Mouse (Mus musculus): ENCODE data around the gene Itpk1.

Gene Itpk1

GRCm38 (mm10) chr12:102704457-102705198 is at the start of gene Itpk1:
Gene Itpk1, minus strand, starts transcription at chr12:102704930.
- peak; percentile 77 for DNase-seq (ENCODE audit: low read depth, low spot score)

GRCm38 (mm10) chr12:102748256-102748655 is 43.5 kb upstream of the Itpk1 start:
- no peak for DNase-seq (ENCODE audit: low read depth, low spot score)

GRCm38 (mm10) chr12:102744839-102745238 is 40.1 kb upstream of the Itpk1 start:
- DNase-seq (ENCODE audit: low read depth, low spot score), result no peak

- peak; percentile 96 for DNase-seq (ENCODE audit: low read depth, low spot score)
Measured at GRCm38 (mm10) chr12:102743589-102744574, 39.2 kb upstream of the Itpk1 start, which contains the start of the genes Moap1 and Tmem251. Gene Moap1, minus strand, starts transcription at chr12:102743661. Gene Tmem251, plus strand, starts transcription at chr12:102743762.

GRCm38 (mm10) chr12:102743036-102743588 is 38.4 kb upstream of the Itpk1 start:
- DNase-seq (ENCODE audit: low read depth, low spot score), result no peak

- no peak for DNase-seq (ENCODE audit: low read depth, low spot score)
Measured at GRCm38 (mm10) chr12:102742056-102742455, 37.3 kb upstream of the Itpk1 start.

- DNase-seq (ENCODE audit: low read depth, low spot score), result peak; percentile 55
Measured at GRCm38 (mm10) chr12:102740285-102740684, 35.6 kb upstream of the Itpk1 start.

- no peak for DNase-seq (ENCODE audit: low read depth, low spot score)
Measured at GRCm38 (mm10) chr12:102739096-102739495, 34.4 kb upstream of the Itpk1 start.

GRCm38 (mm10) chr12:102733381-102733780 is 28.7 kb upstream of the Itpk1 start:
- DNase-seq (ENCODE audit: low read depth, low spot score), result peak; percentile 56

GRCm38 (mm10) chr12:102730798-102731619 is 26.3 kb upstream of the Itpk1 start:
- peak; percentile 64 for DNase-seq (ENCODE audit: low read depth, low spot score)

GRCm38 (mm10) chr12:102729855-102730797 is 25.4 kb upstream of the Itpk1 start:
- peak; percentile 92 for DNase-seq (ENCODE audit: low read depth, low spot score)

- DNase-seq (ENCODE audit: low read depth, low spot score), result peak; percentile 71
Measured at GRCm38 (mm10) chr12:102725761-102726175, 21.0 kb upstream of the Itpk1 start.

GRCm38 (mm10) chr12:102725146-102725545 is 20.4 kb upstream of the Itpk1 start:
- DNase-seq (ENCODE audit: low read depth, low spot score), result no peak

- peak; percentile 91 for DNase-seq (ENCODE audit: low read depth, low spot score)
Measured at GRCm38 (mm10) chr12:102723861-102724260, 19.1 kb upstream of the Itpk1 start.

- DNase-seq (ENCODE audit: low read depth, low spot score), result no peak
Measured at GRCm38 (mm10) chr12:102722966-102723365, 18.2 kb upstream of the Itpk1 start.

- peak; percentile 35 for DNase-seq (ENCODE audit: low read depth, low spot score)
Measured at GRCm38 (mm10) chr12:102722451-102722850, 17.7 kb upstream of the Itpk1 start.

GRCm38 (mm10) chr12:102719552-102720315 is 15.0 kb upstream of the Itpk1 start:
- DNase-seq (ENCODE audit: low read depth, low spot score), result peak; percentile 78

GRCm38 (mm10) chr12:102714654-102715395 is 10.1 kb upstream of the Itpk1 start:
- DNase-seq (ENCODE audit: low read depth, low spot score), result no peak
